Mouse (Mus musculus) thymus, adult 2 months (tissue): Measurements from ENCODE around the gene St6galnac5.

Experiments used
- CTCF ChIP-seq: fragments of 200-500 bp; IDR thresholded peaks from 2 replicates; pipeline ENCODE4 v1.5.1; 2012; ENCODE audit warnings: mild to moderate bottlenecking, control low read depth, low read length, moderate library complexity, borderline replicate concordance; ENCODE audit not compliant: control insufficient read depth, poor library complexity, insufficient read depth; ENCODE audit errors: extremely low read depth
- POLR2A ChIP-seq: fragments of 200-500 bp; IDR thresholded peaks from 2 replicates; pipeline ENCODE4 v1.6.1; 2012; ENCODE audit warnings: mild to moderate bottlenecking, low read length, control low read depth, moderate library complexity; ENCODE audit not compliant: control insufficient read depth, poor library complexity, insufficient read depth; ENCODE audit errors: extremely low read depth

GRCm38 (mm10) chr3:152831974-152832373 is 150.1 kb downstream of the St6galnac5 start:
- no peak for TF ChIP-seq CTCF
- TF ChIP-seq POLR2A, result no peak
